Mouse (Mus musculus) forebrain, embryonic 13.5 days (tissue): ENCODE measurements at regions not wholly inside any gene's neighbourhood (a gene's known extent, or its start where the extent isn't known, plus 50 kb on each side); places are given as distances from the start of the nearest gene placed in this dataset.

Source experiments
- ATAC-seq: fragments of 200-750 bp; cut with Nextera tagmentation; 2 replicates; pipeline ENCODE4 v1.8.0; 2017
- H3K27ac ChIP-seq: fragments of 300-500 bp; sonication (generic); 2 replicates; pipeline ENCODE4 v1.5.1; 2015; ENCODE audit warnings: inconsistent platforms, mild to moderate bottlenecking, moderate library complexity
- H3K27me3 ChIP-seq: fragments of 300-500 bp; sonication (generic); 2 replicates; pipeline ENCODE4 v1.6.1; 2015; ENCODE audit warnings: mild to moderate bottlenecking, inconsistent platforms
- H3K36me3 ChIP-seq: fragments of 300-500 bp; sonication (generic); 2 replicates; pipeline ENCODE4 v1.6.1; 2015; ENCODE audit warnings: mild to moderate bottlenecking, inconsistent platforms; ENCODE audit not compliant: poor library complexity, severe bottlenecking
- H3K4me1 ChIP-seq: fragments of 300-500 bp; sonication (generic); 2 replicates; pipeline ENCODE4 v1.6.1; 2015; ENCODE audit warnings: inconsistent platforms
- H3K4me2 ChIP-seq: fragments of 300-500 bp; sonication (generic); 2 replicates; pipeline ENCODE4 v1.6.1; 2015; ENCODE audit warnings: inconsistent platforms, mild to moderate bottlenecking, moderate library complexity
- H3K4me3 ChIP-seq: fragments of 300-500 bp; sonication (generic); 2 replicates; pipeline ENCODE4 v1.5.1; 2015; ENCODE audit warnings: mild to moderate bottlenecking, inconsistent platforms
- H3K9ac ChIP-seq: fragments of 300-500 bp; sonication (generic); 2 replicates; pipeline ENCODE4 v1.6.1; 2015; ENCODE audit warnings: mild to moderate bottlenecking, inconsistent platforms
- H3K9me3 ChIP-seq: fragments of 300-500 bp; sonication (generic); replicated peaks from 2 replicates; pipeline ENCODE4 v1.6.1; 2016; ENCODE audit warnings: inconsistent platforms
- WGBS: fragments of 180-500 bp; shearing (Covaris S2); methylation state at CpG from one replicate; pipeline ENCODE4 v1.1.7; 2015; 5-methylcytosine and 5-hydroxymethylcytosine counted together

GRCm38 (mm10) chr2:50524838-50525615 is 228.4 kb upstream of the Mmadhc start:
- no peak for ATAC-seq

GRCm38 (mm10) chr2:50520169-50520568 is 223.6 kb upstream of the Mmadhc start:
- H3K9me3 ChIP-seq, result no peaks in the 10 kb centered on the region
- 14% methylated on average over 8 of the region's 8 CpGs for WGBS
- no peaks in the 10 kb centered on the region for H3K27me3 ChIP-seq
- no peak overlapping the region for H3K4me3 ChIP-seq
- H3K36me3 ChIP-seq, result no peaks in the 10 kb centered on the region
- H3K27ac ChIP-seq, result no peak overlapping the region
- peak overlapping the region; percentile 24; the same call in 1 of the 2 replicates for H3K4me2 ChIP-seq
- peaks cover 27% of the 10 kb centered on the region for H3K4me1 ChIP-seq
- H3K9ac ChIP-seq, result peak overlapping the region; percentile 13; the same call in 1 of the 2 replicates
- peak; percentile 53 for ATAC-seq

More at GRCm38 (mm10) chr2:50524838-50525615, 228.4 kb upstream of the Mmadhc start:
- no peaks in the 10 kb centered on the region for H3K9me3 ChIP-seq
- 90% methylated on average over 10 of the region's 10 CpGs for WGBS
- H3K27ac ChIP-seq, result no peak overlapping the region
- no peaks in the 10 kb centered on the region for H3K27me3 ChIP-seq
- H3K4me1 ChIP-seq, result peaks cover 9% of the 10 kb centered on the region
- no peak overlapping the region for H3K4me2 ChIP-seq
- no peaks in the 10 kb centered on the region for H3K36me3 ChIP-seq
- no peak overlapping the region for H3K4me3 ChIP-seq
- H3K9ac ChIP-seq, result no peak overlapping the region

- H3K4me3 ChIP-seq, result no peak overlapping the region
- H3K27me3 ChIP-seq, result no peaks in the 10 kb centered on the region
- no peak overlapping the region for H3K9ac ChIP-seq
- H3K27ac ChIP-seq, result no peak overlapping the region
- ATAC-seq, result no peak
- 67% methylated on average over 1 of the region's 1 CpGs for WGBS
- no peaks in the 10 kb centered on the region for H3K36me3 ChIP-seq
- no peaks in the 10 kb centered on the region for H3K9me3 ChIP-seq
- peaks cover 27% of the 10 kb centered on the region for H3K4me1 ChIP-seq
- no peak overlapping the region for H3K4me2 ChIP-seq
Measured at GRCm38 (mm10) chr2:50519129-50519504, 222.5 kb upstream of the Mmadhc start.

- H3K4me2 ChIP-seq, result no peak overlapping the region
- 58% methylated on average over 10 of the region's 10 CpGs for WGBS
- H3K4me1 ChIP-seq, result peaks cover 27% of the 10 kb centered on the region
- no peaks in the 10 kb centered on the region for H3K27me3 ChIP-seq
- no peak overlapping the region for H3K4me3 ChIP-seq
- H3K27ac ChIP-seq, result 0 out of 2 replicates have a peak overlapping the region, but pooled peaks have one; percentile 2
- peak; percentile 48; the same call in 1 of the 2 replicates for ATAC-seq
- H3K36me3 ChIP-seq, result no peaks in the 10 kb centered on the region
- no peaks in the 10 kb centered on the region for H3K9me3 ChIP-seq
- H3K9ac ChIP-seq, result no peak overlapping the region
Measured at GRCm38 (mm10) chr2:50518371-50519128, 221.9 kb upstream of the Mmadhc start.

GRCm38 (mm10) chr2:50513276-50513675 is 216.7 kb upstream of the Mmadhc start:
- Histone ChIP-seq H3K27me3 (no peaks in the 10 kb centered on the region), H3K36me3 (no peaks in the 10 kb centered on the region), H3K9me3 (no peaks in the 10 kb centered on the region; the same call in 1 of the 2 replicates), H3K9ac (no peak overlapping the region), H3K4me2 (no peak overlapping the region), H3K4me1 (0 out of 2 replicates have a peak, but pooled peaks cover 1% of the 10 kb centered on the region), H3K27ac (no peak overlapping the region), H3K4me3 (no peak overlapping the region)
- no peak for ATAC-seq
- 95% methylated on average over 4 of the region's 4 CpGs for WGBS

GRCm38 (mm10) chr2:50498713-50499112 is 202.1 kb upstream of the Mmadhc start:
- Histone ChIP-seq H3K9me3 (no peaks in the 10 kb centered on the region), H3K27ac (no peak overlapping the region), H3K4me2 (no peak overlapping the region), H3K4me1 (no peaks in the 10 kb centered on the region), H3K4me3 (no peak overlapping the region), H3K27me3 (no peaks in the 10 kb centered on the region), H3K9ac (no peak overlapping the region), H3K36me3 (no peaks in the 10 kb centered on the region)
- 93% methylated on average over 8 of the region's 8 CpGs for WGBS
- no peak for ATAC-seq

GRCm38 (mm10) chr2:50496057-50496433 is 199.4 kb upstream of the Mmadhc start:
- WGBS, result 91% methylated on average over 3 of the region's 3 CpGs

GRCm38 (mm10) chr2:50495141-50496056 is 198.8 kb upstream of the Mmadhc start:
- Histone ChIP-seq H3K9me3 (no peaks in the 10 kb centered on the region), H3K36me3 (no peaks in the 10 kb centered on the region), H3K4me1 (no peaks in the 10 kb centered on the region), H3K27ac (no peak overlapping the region), H3K4me3 (no peak overlapping the region), H3K27me3 (no peaks in the 10 kb centered on the region), H3K4me2 (no peak overlapping the region), H3K9ac (no peak overlapping the region)
- ATAC-seq, result no peak
- WGBS, result 73% methylated on average over 5 of the region's 5 CpGs

More at GRCm38 (mm10) chr2:50496057-50496433, 199.4 kb upstream of the Mmadhc start:
- H3K27ac ChIP-seq, result no peak overlapping the region
- no peaks in the 10 kb centered on the region for H3K4me1 ChIP-seq
- no peaks in the 10 kb centered on the region for H3K9me3 ChIP-seq
- no peak overlapping the region for H3K4me2 ChIP-seq
- no peak for ATAC-seq
- H3K27me3 ChIP-seq, result no peaks in the 10 kb centered on the region
- H3K36me3 ChIP-seq, result no peaks in the 10 kb centered on the region
- H3K9ac ChIP-seq, result no peak overlapping the region
- no peak overlapping the region for H3K4me3 ChIP-seq

- Histone ChIP-seq H3K36me3 (no peaks in the 10 kb centered on the region), H3K9ac (no peak overlapping the region), H3K27ac (no peak overlapping the region), H3K9me3 (no peaks in the 10 kb centered on the region), H3K4me3 (no peak overlapping the region), H3K27me3 (no peaks in the 10 kb centered on the region), H3K4me2 (no peak overlapping the region), H3K4me1 (no peaks in the 10 kb centered on the region)
- WGBS, result 81% methylated on average over 4 of the region's 4 CpGs
- ATAC-seq, result no peak
Measured at GRCm38 (mm10) chr2:50493597-50494335, 197.2 kb upstream of the Mmadhc start.

GRCm38 (mm10) chr2:50463799-50464198 is 167.2 kb upstream of the Mmadhc start:
- no peak for ATAC-seq
- Histone ChIP-seq H3K27me3 (no peaks in the 10 kb centered on the region), H3K27ac (no peak overlapping the region), H3K4me3 (no peak overlapping the region), H3K9me3 (peaks cover 6% of the 10 kb centered on the region), H3K4me1 (no peaks in the 10 kb centered on the region), H3K4me2 (no peak overlapping the region), H3K9ac (no peak overlapping the region), H3K36me3 (no peaks in the 10 kb centered on the region)
- 74% methylated on average over 4 of the region's 4 CpGs for WGBS

- no peaks in the 10 kb centered on the region for H3K27me3 ChIP-seq
- no peaks in the 10 kb centered on the region for H3K4me1 ChIP-seq
- ATAC-seq, result no peak
- no peak overlapping the region for H3K4me2 ChIP-seq
- H3K36me3 ChIP-seq, result no peaks in the 10 kb centered on the region
- no peak overlapping the region for H3K27ac ChIP-seq
- no peak overlapping the region for H3K9ac ChIP-seq
- 98% methylated on average over 1 of the region's 1 CpGs for WGBS
- H3K9me3 ChIP-seq, result peaks cover 8% of the 10 kb centered on the region
- H3K4me3 ChIP-seq, result no peak overlapping the region
Measured at GRCm38 (mm10) chr2:50462378-50462777, 165.8 kb upstream of the Mmadhc start.
